Mouse (Mus musculus) hindbrain, embryonic 14.5 days (tissue): Measurements from ENCODE around the gene Zeb2. TPM values are rescaled to one million over a fixed set of nuclear protein-coding genes. Genes with fewer than 3 reads are reported as not detected.

Experiments
- ATAC-seq: fragments of 200-750 bp; cut with Nextera tagmentation; 2 replicates; pipeline ENCODE4 v1.8.0; 2017; ENCODE audit warnings: moderate number of reproducible peaks, mild to moderate bottlenecking, moderate TSS enrichment, moderate library complexity; ENCODE audit not compliant: low FRiP score
- DNase-seq: peaks from one replicate; pipeline ENCODE4 v3.0.0-alpha.2; 2015; ENCODE audit warnings: low spot score
- H3K27ac ChIP-seq: fragments of 300-500 bp; sonication (generic); 2 replicates; pipeline ENCODE4 v1.5.1; 2014; ENCODE audit warnings: mild to moderate bottlenecking, moderate library complexity
- H3K27me3 ChIP-seq: fragments of 300-500 bp; sonication (generic); 2 replicates; pipeline ENCODE4 v1.6.1; 2014; ENCODE audit warnings: mild to moderate bottlenecking, low read length, mixed read lengths; ENCODE audit not compliant: control insufficient read depth, insufficient read depth
- H3K36me3 ChIP-seq: fragments of 300-500 bp; sonication (generic); replicated peaks from 2 replicates; pipeline ENCODE4 v1.6.1; 2014; ENCODE audit not compliant: control insufficient read depth, insufficient read depth
- H3K4me1 ChIP-seq: fragments of 300-500 bp; sonication (generic); replicated peaks from 2 replicates; pipeline ENCODE4 v1.6.1; 2014; ENCODE audit warnings: antibody characterized with exemption, low read length, mixed read lengths; ENCODE audit not compliant: control insufficient read depth, insufficient read depth
- H3K4me2 ChIP-seq: fragments of 300-500 bp; sonication (generic); replicated peaks from 2 replicates; pipeline ENCODE4 v1.6.1; 2014; ENCODE audit warnings: mild to moderate bottlenecking, moderate library complexity
- H3K4me3 ChIP-seq: fragments of 300-500 bp; sonication (generic); replicated peaks from 2 replicates; pipeline ENCODE4 v1.5.1; 2014; ENCODE audit warnings: mild to moderate bottlenecking, low read length
- H3K9ac ChIP-seq: fragments of 300-500 bp; sonication (generic); 2 replicates; pipeline ENCODE4 v1.6.1; 2014
- H3K9me3 ChIP-seq: fragments of 300-500 bp; sonication (generic); 2 replicates; pipeline ENCODE4 v1.6.1; 2016; ENCODE audit warnings: low read length; ENCODE audit not compliant: control insufficient read depth
- WGBS: fragments of 180-500 bp; shearing (Covaris S2); extraction: QIAGEN DNeasy Blood & Tissue Kit; methylation state at CpG from one replicate; pipeline ENCODE4 v1.1.7; 2014; 5-methylcytosine and 5-hydroxymethylcytosine counted together
- polyA plus RNA-seq: library from polyadenylated mRNA; unstranded; fragments of >200 nt; fragmentation: Nextera tagmentation; extraction: Ambion mirVana; gene quantifications from 2 replicates; pipeline ENCODE4 v1.2.1, GENCODE M21; 2014

The Zeb2 gene
- polyA plus RNA-seq, 1 experiment from 2014 or later = 38.8 TPM

- H3K4me1 ChIP-seq = peaks cover 32% of the 10 kb centered on the region
- DNase-seq (no peak), ATAC-seq (peak; percentile 16)
- peak overlapping the region; percentile 92 for H3K9ac ChIP-seq
- peak overlapping the region; percentile 74 for H3K4me2 ChIP-seq
- H3K27me3 ChIP-seq = no peaks in the 10 kb centered on the region
- H3K4me3 ChIP-seq = peak overlapping the region; percentile 78
- no peaks in the 10 kb centered on the region for H3K36me3 ChIP-seq
- WGBS = under 1% methylated on average over 60 of the region's 74 CpGs
- H3K27ac ChIP-seq = peak overlapping the region; percentile 97
- H3K9me3 ChIP-seq = no peaks in the 10 kb centered on the region
These were observed 7.8 kb downstream of the Zeb2 start for GRCm38 (mm10) chr2:45109161-45109950.

- H3K9ac ChIP-seq = peak overlapping the region; percentile 92
- peak overlapping the region; percentile 74 for H3K4me2 ChIP-seq
- ATAC-seq (peak; percentile 57), DNase-seq (no peak)
- H3K36me3 ChIP-seq = no peaks in the 10 kb centered on the region
- H3K9me3 ChIP-seq = no peaks in the 10 kb centered on the region
- H3K4me3 ChIP-seq = peak overlapping the region; percentile 78
- WGBS = under 1% methylated on average over 25 of the region's 25 CpGs
- H3K4me1 ChIP-seq = peaks cover 36% of the 10 kb centered on the region
- H3K27ac ChIP-seq = peak overlapping the region; percentile 97
- no peaks in the 10 kb centered on the region for H3K27me3 ChIP-seq
These were observed 8.6 kb downstream of the Zeb2 start for GRCm38 (mm10) chr2:45108521-45109091.

- Histone ChIP-seq H3K4me1 (peaks cover 41% of the 10 kb centered on the region), H3K27me3 (no peaks in the 10 kb centered on the region)
- DNase-seq = no peak
These were observed 9.6 kb downstream of the Zeb2 start for GRCm38 (mm10) chr2:45107555-45107954.

GRCm38 (mm10) chr2:45105922-45106851, 11.0 kb downstream of the Zeb2 start:
- Histone ChIP-seq H3K4me3 (peak overlapping the region; percentile 78), H3K27ac (peak overlapping the region; percentile 97), H3K9me3 (no peaks in the 10 kb centered on the region), H3K27me3 (no peaks in the 10 kb centered on the region), H3K9ac (peak overlapping the region; percentile 92), H3K36me3 (no peaks in the 10 kb centered on the region), H3K4me1 (peaks cover 54% of the 10 kb centered on the region), H3K4me2 (peak overlapping the region; percentile 74)
- ATAC-seq (no peak), DNase-seq (peak; percentile 23)
- 34% methylated on average over 7 of the region's 7 CpGs for WGBS

More at GRCm38 (mm10) chr2:45107555-45107954, 9.6 kb downstream of the Zeb2 start:
- 14% methylated on average over 2 of the region's 2 CpGs for WGBS
- Histone ChIP-seq H3K4me3 (peak overlapping the region; percentile 78), H3K4me2 (peak overlapping the region; percentile 74), H3K27ac (peak overlapping the region; percentile 97), H3K9me3 (no peaks in the 10 kb centered on the region), H3K36me3 (no peaks in the 10 kb centered on the region), H3K9ac (peak overlapping the region; percentile 92)
- no peak for ATAC-seq

GRCm38 (mm10) chr2:45105281-45105721, 11.9 kb downstream of the Zeb2 start:
- peak overlapping the region; percentile 97 for H3K27ac ChIP-seq
- H3K9me3 ChIP-seq = no peaks in the 10 kb centered on the region
- WGBS = 28% methylated on average over 6 of the region's 6 CpGs
- no peaks in the 10 kb centered on the region for H3K36me3 ChIP-seq
- peak overlapping the region; percentile 78 for H3K4me3 ChIP-seq
- peaks cover 63% of the 10 kb centered on the region for H3K4me1 ChIP-seq
- ATAC-seq (0 out of 2 replicates have a peak, but pooled peaks have one; percentile 14), DNase-seq (peak; percentile 22)
- peak overlapping the region; percentile 74 for H3K4me2 ChIP-seq
- H3K27me3 ChIP-seq = no peaks in the 10 kb centered on the region
- H3K9ac ChIP-seq = peak overlapping the region; percentile 92

- peak overlapping the region; percentile 74 for H3K4me2 ChIP-seq
- no peaks in the 10 kb centered on the region for H3K36me3 ChIP-seq
- WGBS = 6% methylated on average over 7 of the region's 7 CpGs
- no peak for ATAC-seq
- H3K27me3 ChIP-seq = no peaks in the 10 kb centered on the region
- no peaks in the 10 kb centered on the region for H3K9me3 ChIP-seq
- peaks cover 69% of the 10 kb centered on the region for H3K4me1 ChIP-seq
- H3K4me3 ChIP-seq = peak overlapping the region; percentile 78
- H3K27ac ChIP-seq = peak overlapping the region; percentile 97
- H3K9ac ChIP-seq = peak overlapping the region; percentile 92
- no peak for DNase-seq
These were observed 12.6 kb downstream of the Zeb2 start for GRCm38 (mm10) chr2:45104511-45105055.

- Histone ChIP-seq H3K9me3 (no peaks in the 10 kb centered on the region), H3K36me3 (no peaks in the 10 kb centered on the region), H3K4me2 (peak overlapping the region; percentile 74), H3K27ac (peak overlapping the region; percentile 97), H3K27me3 (no peaks in the 10 kb centered on the region), H3K4me3 (peak overlapping the region; percentile 78; the same call in 1 of the 2 replicates), H3K4me1 (peaks cover 72% of the 10 kb centered on the region), H3K9ac (peak overlapping the region; percentile 92)
- DNase-seq (no peak), ATAC-seq (no peak)
- WGBS = 37% methylated on average over 4 of the region's 4 CpGs
These were observed 13.1 kb downstream of the Zeb2 start for GRCm38 (mm10) chr2:45104066-45104465.

GRCm38 (mm10) chr2:45103021-45103983, 13.9 kb downstream of the Zeb2 start:
- Histone ChIP-seq H3K36me3 (no peaks in the 10 kb centered on the region), H3K4me3 (0 out of 2 replicates have a peak overlapping the region, but pooled peaks have one; percentile 6), H3K27ac (peak overlapping the region; percentile 97), H3K9ac (peak overlapping the region; percentile 92), H3K27me3 (no peaks in the 10 kb centered on the region), H3K4me1 (peaks cover 72% of the 10 kb centered on the region), H3K9me3 (no peaks in the 10 kb centered on the region), H3K4me2 (peak overlapping the region; percentile 74)
- ATAC-seq (peak; percentile 41; the same call in 1 of the 2 replicates), DNase-seq (no peak)
- 12% methylated on average over 10 of the region's 10 CpGs for WGBS
